Mouse (Mus musculus): ENCODE measurements around the gene Olfr624. TPM values are rescaled to one million over a fixed set of nuclear protein-coding genes. Genes with fewer than 3 reads are reported as not detected.

The Olfr624 gene
- polyA plus RNA-seq, 1 experiment from 2014 or later = 0.03 TPM

- Histone ChIP-seq H3K9me3 (ENCODE audit: low read depth, low read length) (no peaks in the 10 kb centered on the region), H3K27me3 (ENCODE audit: insufficient read depth, low read length) (no peaks in the 10 kb centered on the region), H3K4me2 (no peak within 1 kb of the TSS), H3K36me3 (ENCODE audit: insufficient read depth) (no peaks in the 10 kb centered on the region), H3K4me1 (ENCODE audit: insufficient read depth) (no peaks in the 10 kb centered on the region), H3K4me3 (ENCODE audit: low read depth, low read length) (no peak within 1 kb of the TSS), H3K9ac (no peak within 1 kb of the TSS), H3K27ac (ENCODE audit: low read depth) (no peak within 1 kb of the TSS)
- ATAC-seq (ENCODE audit: insufficient read depth) (no peak), DNase-seq (no peak)
- no peak for TF ChIP-seq CTCF (IDR thresholded peaks at IDR 0.05; ENCODE audit: low read depth)
- 66% methylated on average over 1 of the region's 1 CpGs for WGBS
Measured at GRCm38 (mm10) chr7:103642602-103643001, 28.4 kb downstream of the Olfr624 start, which contains the start of gene Olfr622. TSS of gene Olfr622 (minus strand) at chr7:103642702.

- Histone ChIP-seq H3K27ac (ENCODE audit: low read depth) (no peak overlapping the region), H3K27me3 (ENCODE audit: insufficient read depth, low read length) (no peaks in the 10 kb centered on the region), H3K9ac (no peak overlapping the region), H3K36me3 (ENCODE audit: insufficient read depth) (no peaks in the 10 kb centered on the region), H3K4me2 (no peak overlapping the region), H3K9me3 (ENCODE audit: low read depth, low read length) (no peaks in the 10 kb centered on the region), H3K4me3 (ENCODE audit: low read depth, low read length) (no peak overlapping the region), H3K4me1 (ENCODE audit: insufficient read depth) (no peaks in the 10 kb centered on the region)
- no peak for ATAC-seq (ENCODE audit: insufficient read depth)
- TF ChIP-seq CTCF (IDR thresholded peaks at IDR 0.05; ENCODE audit: low read depth) = no peak
- DNase-seq = no peak
Measured at GRCm38 (mm10) chr7:103636795-103637194, 34.2 kb downstream of the Olfr624 start.

Other genes with a start within 250 kb of the Olfr624 start
- not detected in 2 replicates for gene Olfr605, start 225.8 kb downstream of the Olfr624 start, polyA plus RNA-seq (2014; fragmentation: Nextera tagmentation; extraction: Ambion mirVana)
- not detected in 2 replicates for gene Olfr606, start 222.1 kb downstream of the Olfr624 start, polyA plus RNA-seq (2014; fragmentation: Nextera tagmentation; extraction: Ambion mirVana)
- not detected in 2 replicates for gene Olfr607, start 207.0 kb downstream of the Olfr624 start, polyA plus RNA-seq (2014; fragmentation: Nextera tagmentation; extraction: Ambion mirVana)
- not detected in 2 replicates for gene Olfr608, start 201.3 kb downstream of the Olfr624 start, polyA plus RNA-seq (2014; fragmentation: Nextera tagmentation; extraction: Ambion mirVana)
- not detected in 2 replicates for gene Olfr609, start 173.1 kb downstream of the Olfr624 start, polyA plus RNA-seq (2014; fragmentation: Nextera tagmentation; extraction: Ambion mirVana)
- gene Olfr610, start 159.1 kb downstream of the Olfr624 start, polyA plus RNA-seq (2014; fragmentation: Nextera tagmentation; extraction: Ambion mirVana) = not detected in 2 replicates
- not detected in 2 replicates for gene Olfr611, start 150.3 kb downstream of the Olfr624 start, polyA plus RNA-seq (2014; fragmentation: Nextera tagmentation; extraction: Ambion mirVana)
- not detected in 2 replicates for gene Olfr612, start 128.5 kb downstream of the Olfr624 start, polyA plus RNA-seq (2014; fragmentation: Nextera tagmentation; extraction: Ambion mirVana)
- gene Olfr613, start 123.1 kb downstream of the Olfr624 start, polyA plus RNA-seq (2014; fragmentation: Nextera tagmentation; extraction: Ambion mirVana) = not detected in 2 replicates
- gene Olfr615, start 115.1 kb downstream of the Olfr624 start, polyA plus RNA-seq (2014; fragmentation: Nextera tagmentation; extraction: Ambion mirVana) = not detected in 2 replicates
- gene Olfr616, start 102.0 kb downstream of the Olfr624 start, polyA plus RNA-seq (2014; fragmentation: Nextera tagmentation; extraction: Ambion mirVana) = not detected in 2 replicates
- not detected in 2 replicates for gene Olfr617, start 98.1 kb downstream of the Olfr624 start, polyA plus RNA-seq (2014; fragmentation: Nextera tagmentation; extraction: Ambion mirVana)
- not detected in 2 replicates for gene Olfr618, start 81.1 kb downstream of the Olfr624 start, polyA plus RNA-seq (2014; fragmentation: Nextera tagmentation; extraction: Ambion mirVana)
- gene Olfr619, start 70.6 kb downstream of the Olfr624 start, polyA plus RNA-seq (2014; fragmentation: Nextera tagmentation; extraction: Ambion mirVana) = not detected in 2 replicates
- not detected in 2 replicates for gene Olfr620, start 58.7 kb downstream of the Olfr624 start, polyA plus RNA-seq (2014; fragmentation: Nextera tagmentation; extraction: Ambion mirVana)
- gene Olfr622, start 28.5 kb downstream of the Olfr624 start, polyA plus RNA-seq (2014; fragmentation: Nextera tagmentation; extraction: Ambion mirVana) = not detected in 2 replicates
- gene Olfr623, start 7.5 kb downstream of the Olfr624 start, polyA plus RNA-seq (2014; fragmentation: Nextera tagmentation; extraction: Ambion mirVana) = not detected in 2 replicates
- not detected in 2 replicates for gene Olfr625-ps1, start 11.5 kb upstream of the Olfr624 start, polyA plus RNA-seq (2014; fragmentation: Nextera tagmentation; extraction: Ambion mirVana)
- gene Olfr243, start 43.5 kb upstream of the Olfr624 start, polyA plus RNA-seq (2014; fragmentation: Nextera tagmentation; extraction: Ambion mirVana) = not detected in 2 replicates
- not detected in 2 replicates for gene Olfr628, start 59.2 kb upstream of the Olfr624 start, polyA plus RNA-seq (2014; fragmentation: Nextera tagmentation; extraction: Ambion mirVana)
- not detected in 2 replicates for gene Olfr629, start 73.8 kb upstream of the Olfr624 start, polyA plus RNA-seq (2014; fragmentation: Nextera tagmentation; extraction: Ambion mirVana)
- not detected in 2 replicates for gene Olfr630, start 86.1 kb upstream of the Olfr624 start, polyA plus RNA-seq (2014; fragmentation: Nextera tagmentation; extraction: Ambion mirVana)
- gene Olfr69, start 100.4 kb upstream of the Olfr624 start, polyA plus RNA-seq (2014; fragmentation: Nextera tagmentation; extraction: Ambion mirVana) = not detected in 2 replicates
- not detected in 2 replicates for gene Olfr68, start 108.5 kb upstream of the Olfr624 start, polyA plus RNA-seq (2014; fragmentation: Nextera tagmentation; extraction: Ambion mirVana)
- gene Olfr67, start 120.6 kb upstream of the Olfr624 start, polyA plus RNA-seq (2014; fragmentation: Nextera tagmentation; extraction: Ambion mirVana) = not detected in 2 replicates
- 3,031 and 3,067 TPM in 2 replicates for gene Hbb-bt, start 142.8 kb upstream of the Olfr624 start, polyA plus RNA-seq (2014; fragmentation: Nextera tagmentation; extraction: Ambion mirVana)
- 7,232 and 7,259 TPM in 2 replicates for gene Hbb-bs, start 156.9 kb upstream of the Olfr624 start, polyA plus RNA-seq (2014; fragmentation: Nextera tagmentation; extraction: Ambion mirVana)
- gene Hbb-bh2, start 169.3 kb upstream of the Olfr624 start, polyA plus RNA-seq (2014; fragmentation: Nextera tagmentation; extraction: Ambion mirVana) = not detected in 2 replicates
- 9.2 and 18.0 TPM in 2 replicates for gene Hbb-bh1, start 172.0 kb upstream of the Olfr624 start, polyA plus RNA-seq (2014; fragmentation: Nextera tagmentation; extraction: Ambion mirVana)
- gene Hbb-y, start 182.0 kb upstream of the Olfr624 start, polyA plus RNA-seq (2014; fragmentation: Nextera tagmentation; extraction: Ambion mirVana) = 1,485 and 1,968 TPM in 2 replicates
- not detected in 2 replicates for gene Olfr66, start 215.1 kb upstream of the Olfr624 start, polyA plus RNA-seq (2014; fragmentation: Nextera tagmentation; extraction: Ambion mirVana)
- not detected in 2 replicates for gene Olfr64, start 223.3 kb upstream of the Olfr624 start, polyA plus RNA-seq (2014; fragmentation: Nextera tagmentation; extraction: Ambion mirVana)
- gene Olfr65, start 232.3 kb upstream of the Olfr624 start, polyA plus RNA-seq (2014; fragmentation: Nextera tagmentation; extraction: Ambion mirVana) = not detected in 2 replicates

All from lung, embryonic 14.5 days (tissue).